Mouse (Mus musculus): ENCODE data around the gene Rasa2. TPM values are rescaled to one million over a fixed set of nuclear protein-coding genes. Genes with fewer than 3 reads are reported as not detected.
"Not testable (repeated sequence)": the region's sequence is repeated elsewhere in the genome, so short reads cannot be mapped to it uniquely, and the experiment has no call there.

Gene Rasa2
- polyA plus RNA-seq, 1 experiment from 2014 or later: 12.3 TPM

- Histone ChIP-seq H3K27me3 (ENCODE audit: insufficient read depth, poor library complexity, severe bottlenecking) (no peaks in the 10 kb centered on the region), H3K36me3 (no peaks in the 10 kb centered on the region), H3K4me3 (no peak overlapping the region), H3K4me1 (replicated peaks) (peaks cover 10% of the 10 kb centered on the region), H3K27ac (no peak overlapping the region), H3K9me3 (no peaks in the 10 kb centered on the region)
- DNase-seq (ENCODE audit: low spot score): no peak
- 72% methylated on average over 2 of the region's 2 CpGs for WGBS
These were observed 28.4 kb upstream of the Rasa2 start for GRCm38 (mm10) chr9:96659801-96660200.

DNA sequence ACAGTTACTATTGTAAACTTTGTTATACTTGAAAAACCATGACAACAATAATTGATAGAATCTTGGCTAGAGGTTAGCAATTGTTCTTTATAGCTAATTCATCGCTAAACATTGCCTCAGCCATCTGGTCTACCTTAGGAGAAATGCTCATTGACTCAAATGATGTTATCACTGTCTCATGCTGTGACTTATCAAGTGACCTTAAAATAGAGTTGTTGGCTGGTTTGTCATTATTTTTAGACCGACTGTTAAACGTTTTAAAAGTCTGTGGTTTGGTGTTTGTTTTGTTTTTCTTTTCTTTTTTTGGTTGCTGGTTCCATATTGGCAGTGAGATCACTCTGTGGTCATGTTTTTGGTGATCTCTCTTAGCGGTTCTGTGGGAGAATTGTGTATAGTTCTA, 22.1 kb upstream of the Rasa2 start:
- WGBS: 71% methylated on average over 4 of the region's 4 CpGs
- H3K27ac ChIP-seq: no peak overlapping the region

DNA sequence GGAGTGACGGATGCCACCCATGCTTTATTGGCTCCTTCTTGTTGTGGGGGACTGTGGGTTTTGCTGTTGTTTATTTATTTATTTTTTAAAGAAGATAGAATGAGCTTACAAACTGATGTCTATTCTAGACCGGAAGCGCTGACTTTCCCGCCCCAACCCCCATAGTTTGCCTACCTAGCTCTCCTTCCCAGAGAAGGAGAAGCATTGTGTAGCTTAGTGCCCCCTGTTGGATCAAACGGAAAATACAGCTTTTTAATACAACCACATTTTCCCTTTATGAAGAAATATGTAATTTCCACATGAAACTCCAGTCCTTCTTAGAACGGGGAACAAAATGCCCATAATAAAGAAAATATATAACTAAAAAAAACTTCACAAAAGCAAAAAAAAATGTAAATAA, 21.3 kb upstream of the Rasa2 start:
- H3K4me3 ChIP-seq: no peak overlapping the region
- H3K4me1 ChIP-seq (replicated peaks): no peaks in the 10 kb centered on the region
- WGBS: 63% methylated on average over 6 of the region's 6 CpGs
- H3K9me3 ChIP-seq: no peaks in the 10 kb centered on the region
- no peaks in the 10 kb centered on the region for H3K36me3 ChIP-seq
- no peak for DNase-seq (ENCODE audit: low spot score)
- H3K27ac ChIP-seq: no peak overlapping the region
- no peaks in the 10 kb centered on the region for H3K27me3 ChIP-seq (ENCODE audit: insufficient read depth, poor library complexity, severe bottlenecking)

More for the DNA sequence above, 22.1 kb upstream of the Rasa2 start:
- DNase-seq (ENCODE audit: low spot score): no peak
- H3K36me3 ChIP-seq: no peaks in the 10 kb centered on the region
- no peaks in the 10 kb centered on the region for H3K9me3 ChIP-seq
- H3K27me3 ChIP-seq (ENCODE audit: insufficient read depth, poor library complexity, severe bottlenecking): no peaks in the 10 kb centered on the region
- no peaks in the 10 kb centered on the region for H3K4me1 ChIP-seq (replicated peaks)
- H3K4me3 ChIP-seq: no peak overlapping the region

- no peak overlapping the region for H3K27ac ChIP-seq
- no peaks in the 10 kb centered on the region for H3K36me3 ChIP-seq
- DNase-seq (ENCODE audit: low spot score): no peak
- H3K4me3 ChIP-seq: no peak overlapping the region
- no peaks in the 10 kb centered on the region for H3K4me1 ChIP-seq (replicated peaks)
- 89% methylated on average over 7 of the region's 7 CpGs for WGBS
- H3K9me3 ChIP-seq: no peaks in the 10 kb centered on the region
- H3K27me3 ChIP-seq (ENCODE audit: insufficient read depth, poor library complexity, severe bottlenecking): no peaks in the 10 kb centered on the region
These were observed 19.4 kb upstream of the Rasa2 start for GRCm38 (mm10) chr9:96650807-96651206.

GRCm38 (mm10) chr9:96649924-96650323, 18.5 kb upstream of the Rasa2 start:
- Histone ChIP-seq H3K9me3 (no peaks in the 10 kb centered on the region), H3K27me3 (ENCODE audit: insufficient read depth, poor library complexity, severe bottlenecking) (no peaks in the 10 kb centered on the region), H3K4me3 (no peak overlapping the region), H3K36me3 (no peaks in the 10 kb centered on the region), H3K4me1 (replicated peaks) (no peaks in the 10 kb centered on the region), H3K27ac (no peak overlapping the region)
- 67% methylated on average over 9 of the region's 9 CpGs for WGBS
- no peak for DNase-seq (ENCODE audit: low spot score)

DNA sequence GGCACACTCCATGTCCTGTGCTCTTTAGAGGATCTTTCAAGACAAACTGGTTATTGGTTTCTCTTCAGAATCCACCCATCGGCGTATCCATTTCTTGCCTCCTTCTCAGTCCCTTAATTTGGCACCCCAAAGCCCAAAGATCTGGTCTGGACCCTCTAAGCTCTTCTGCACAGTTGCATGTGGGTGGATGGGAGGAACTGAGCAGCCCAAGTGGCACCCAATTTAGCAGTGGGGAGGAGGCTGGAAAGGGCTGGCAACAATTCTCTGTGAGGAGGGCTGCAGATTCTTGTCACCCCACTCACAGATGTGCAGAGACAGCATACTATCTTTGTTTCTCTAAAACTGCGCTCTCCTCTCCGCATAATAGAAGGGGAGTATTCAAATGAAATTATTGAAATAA, 17.9 kb upstream of the Rasa2 start:
- DNase-seq (ENCODE audit: low spot score): no peak
- no peaks in the 10 kb centered on the region for H3K4me1 ChIP-seq (replicated peaks)
- H3K27me3 ChIP-seq (ENCODE audit: insufficient read depth, poor library complexity, severe bottlenecking): no peaks in the 10 kb centered on the region
- WGBS: 94% methylated on average over 4 of the region's 4 CpGs
- H3K27ac ChIP-seq: no peak overlapping the region
- no peaks in the 10 kb centered on the region for H3K9me3 ChIP-seq
- no peak overlapping the region for H3K4me3 ChIP-seq
- H3K36me3 ChIP-seq: no peaks in the 10 kb centered on the region

GRCm38 (mm10) chr9:96646668-96647295, 15.4 kb upstream of the Rasa2 start:
- Histone ChIP-seq H3K9me3 (no peaks in the 10 kb centered on the region), H3K27ac (no peak overlapping the region)
- 68% methylated on average over 2 of the region's 2 CpGs for WGBS

GRCm38 (mm10) chr9:96644840-96645239, 13.4 kb upstream of the Rasa2 start:
- no peaks in the 10 kb centered on the region for H3K4me1 ChIP-seq (replicated peaks)
- 88% methylated on average over 2 of the region's 2 CpGs for WGBS
- H3K4me3 ChIP-seq: no peak overlapping the region
- H3K9me3 ChIP-seq: no peaks in the 10 kb centered on the region
- no peak for DNase-seq (ENCODE audit: low spot score)
- no peaks in the 10 kb centered on the region for H3K27me3 ChIP-seq (ENCODE audit: insufficient read depth, poor library complexity, severe bottlenecking)
- no peaks in the 10 kb centered on the region for H3K36me3 ChIP-seq
- H3K27ac ChIP-seq: no peak overlapping the region

More at GRCm38 (mm10) chr9:96646668-96647295, 15.4 kb upstream of the Rasa2 start:
- Histone ChIP-seq H3K4me1 (replicated peaks) (no peaks in the 10 kb centered on the region), H3K27me3 (ENCODE audit: insufficient read depth, poor library complexity, severe bottlenecking) (no peaks in the 10 kb centered on the region), H3K36me3 (no peaks in the 10 kb centered on the region), H3K4me3 (no peak overlapping the region)
- DNase-seq (ENCODE audit: low spot score): no peak

DNA sequence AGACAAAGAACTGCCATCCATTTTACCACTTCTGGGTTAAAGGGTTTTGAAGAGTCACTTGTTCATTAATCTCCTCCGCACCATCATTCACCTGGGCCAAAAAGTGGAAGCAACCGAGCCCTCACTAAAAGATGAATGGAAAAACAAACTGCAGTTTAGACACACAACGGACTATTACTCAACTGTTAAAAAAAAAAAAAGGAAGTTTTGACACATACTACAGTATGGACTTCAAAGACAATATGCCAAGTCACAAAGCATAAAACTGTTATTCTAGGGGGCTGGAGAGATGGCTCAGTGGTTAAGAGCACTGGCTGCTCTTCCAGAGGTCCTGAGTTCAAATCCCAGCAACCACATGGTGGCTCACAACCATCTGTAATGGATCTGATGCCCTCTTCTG, 12.6 kb upstream of the Rasa2 start:
- DNase-seq (ENCODE audit: low spot score); H3K4me1 ChIP-seq (replicated peaks); H3K27ac ChIP-seq; H3K9me3 ChIP-seq; H3K27me3 ChIP-seq (ENCODE audit: insufficient read depth, poor library complexity, severe bottlenecking); H3K36me3 ChIP-seq; H3K4me3 ChIP-seq: not testable (repeated sequence)
- 90% methylated on average over 3 of the region's 3 CpGs for WGBS

DNA sequence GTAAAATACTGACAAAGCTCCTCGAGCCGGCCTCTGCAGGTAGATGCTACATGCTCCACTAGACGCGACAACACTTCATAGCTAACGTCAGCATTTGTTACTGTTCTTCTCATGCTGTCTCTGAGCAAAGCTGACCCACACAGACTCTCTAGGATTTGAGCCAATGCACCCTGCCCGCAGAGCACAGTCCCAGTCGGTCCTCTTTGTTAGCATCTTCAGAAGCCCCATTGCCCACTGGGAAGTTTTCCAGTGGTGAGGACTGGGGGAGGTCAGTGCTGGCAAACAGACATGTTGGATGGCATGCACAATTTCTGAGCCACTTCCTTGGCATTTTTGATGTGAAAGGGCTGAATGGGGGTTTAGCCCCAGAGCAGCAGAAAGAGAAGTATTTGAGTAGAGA, 8.0 kb upstream of the Rasa2 start:
- Histone ChIP-seq H3K4me3 (no peak overlapping the region), H3K9me3 (no peaks in the 10 kb centered on the region), H3K4me1 (replicated peaks) (0 out of 2 replicates have a peak, but pooled peaks cover 2% of the 10 kb centered on the region), H3K27ac (no peak overlapping the region), H3K36me3 (no peaks in the 10 kb centered on the region), H3K27me3 (ENCODE audit: insufficient read depth, poor library complexity, severe bottlenecking) (0 out of 2 replicates have a peak, but pooled peaks cover 3% of the 10 kb centered on the region)
- DNase-seq (ENCODE audit: low spot score): no peak
- 92% methylated on average over 7 of the region's 7 CpGs for WGBS

GRCm38 (mm10) chr9:96638508-96638907, 7.1 kb upstream of the Rasa2 start:
- H3K9me3 ChIP-seq: no peaks in the 10 kb centered on the region
- 90% methylated on average over 7 of the region's 7 CpGs for WGBS
- no peak overlapping the region for H3K27ac ChIP-seq
- no peak overlapping the region for H3K4me3 ChIP-seq
- H3K4me1 ChIP-seq (replicated peaks): 0 out of 2 replicates have a peak, but pooled peaks cover 2% of the 10 kb centered on the region
- H3K27me3 ChIP-seq (ENCODE audit: insufficient read depth, poor library complexity, severe bottlenecking): 0 out of 2 replicates have a peak, but pooled peaks cover 9% of the 10 kb centered on the region
- no peaks in the 10 kb centered on the region for H3K36me3 ChIP-seq
- no peak for DNase-seq (ENCODE audit: low spot score)

- no peak for DNase-seq (ENCODE audit: low spot score)
- H3K27me3 ChIP-seq (ENCODE audit: insufficient read depth, poor library complexity, severe bottlenecking): peaks cover 20% of the 10 kb centered on the region; the same call in 1 of the 2 replicates
- H3K36me3 ChIP-seq: no peaks in the 10 kb centered on the region
- no peaks in the 10 kb centered on the region for H3K9me3 ChIP-seq
- no peak overlapping the region for H3K27ac ChIP-seq
- peaks cover 4% of the 10 kb centered on the region for H3K4me1 ChIP-seq (replicated peaks)
- no peak overlapping the region for H3K4me3 ChIP-seq
- 81% methylated on average over 7 of the region's 7 CpGs for WGBS
These were observed 5.7 kb upstream of the Rasa2 start for GRCm38 (mm10) chr9:96637157-96637548.

- Histone ChIP-seq H3K9me3 (no peaks in the 10 kb centered on the region), H3K36me3 (no peaks in the 10 kb centered on the region), H3K4me3 (no peak overlapping the region), H3K27ac (no peak overlapping the region), H3K27me3 (ENCODE audit: insufficient read depth, poor library complexity, severe bottlenecking) (peaks cover 23% of the 10 kb centered on the region; the same call in 1 of the 2 replicates), H3K4me1 (replicated peaks) (peaks cover 10% of the 10 kb centered on the region)
- WGBS: 60% methylated on average over 9 of the region's 9 CpGs
- no peak for DNase-seq (ENCODE audit: low spot score)
These were observed 5.2 kb upstream of the Rasa2 start for GRCm38 (mm10) chr9:96636423-96637156.

Measured in hindbrain, embryonic 10.5 days (tissue).